Mouse (Mus musculus) ES-Bruce4 (cell line): Measurements from ENCODE around the gene Crebrf. TPM values are rescaled to one million over a fixed set of nuclear protein-coding genes. Genes with fewer than 3 reads are reported as not detected.
A peak's percentile ranks its signal among the peaks of the same experiment; 100 is the strongest.

Experiments
- H3K27ac ChIP-seq: 2 replicates; pipeline ENCODE4 v1.5.1; 2012; ENCODE audit warnings: low read length, inconsistent platforms; ENCODE audit not compliant: insufficient read depth
- H3K27me3 ChIP-seq: 2 replicates; pipeline ENCODE4 v1.6.1; 2012; ENCODE audit warnings: mild to moderate bottlenecking, low read length, inconsistent platforms; ENCODE audit not compliant: control insufficient read depth, poor library complexity, insufficient read depth, severe bottlenecking
- H3K36me3 ChIP-seq: 2 replicates; pipeline ENCODE4 v1.6.1; 2012; ENCODE audit warnings: inconsistent platforms, mild to moderate bottlenecking, low read length, moderate library complexity; ENCODE audit not compliant: control insufficient read depth, poor library complexity, insufficient read depth, severe bottlenecking
- H3K4me1 ChIP-seq: one replicate; pipeline ENCODE4 v1.8.1; 2011; ENCODE audit warnings: low read length; ENCODE audit not compliant: control insufficient read depth, insufficient read depth
- H3K4me3 ChIP-seq: 2 replicates; pipeline ENCODE4 v1.5.1; 2011; ENCODE audit warnings: low read depth, mild to moderate bottlenecking, low read length
- H3K9ac ChIP-seq: 2 replicates; pipeline ENCODE4 v1.6.1; 2012; ENCODE audit warnings: low read depth, mild to moderate bottlenecking, inconsistent platforms; ENCODE audit not compliant: poor library complexity, severe bottlenecking
- H3K9me3 ChIP-seq: replicated peaks from 2 replicates; pipeline ENCODE4 v1.6.1; 2012; ENCODE audit warnings: mild to moderate bottlenecking, low read length, inconsistent platforms; ENCODE audit not compliant: control insufficient read depth, poor library complexity, insufficient read depth, severe bottlenecking
- CTCF ChIP-seq: IDR thresholded peaks from one replicate; pipeline ENCODE4 v1.8.1; 2011; ENCODE audit warnings: low read depth, low read length
- EP300 ChIP-seq: IDR thresholded peaks from 2 replicates; pipeline ENCODE4 v1.6.1; 2011; ENCODE audit warnings: low read depth, low read length; ENCODE audit not compliant: insufficient read depth
- POLR2A ChIP-seq: IDR thresholded peaks from one replicate; pipeline ENCODE4 v1.8.1; 2011; ENCODE audit warnings: low read length; ENCODE audit not compliant: insufficient read depth
- polyA plus RNA-seq: library from polyadenylated mRNA; stranded (reverse); fragments of >200 nt; gene quantifications from 2 replicates; pipeline ENCODE4 v1.2.4, GENCODE M21; 2011; ENCODE audit warnings: low read depth; ENCODE audit not compliant: missing spikeins, insufficient read depth, insufficient read length

The Crebrf gene
- polyA plus RNA-seq, 1 experiment: 18.6 TPM

- no peak overlapping the region for H3K9ac ChIP-seq
- no peak overlapping the region for H3K4me3 ChIP-seq
- H3K27me3 ChIP-seq: no peaks in the 10 kb centered on the region
- no peaks in the 10 kb centered on the region for H3K36me3 ChIP-seq
- H3K4me1 ChIP-seq: no peaks in the 10 kb centered on the region
- TF ChIP-seq EP300 (no peak), CTCF (no peak), POLR2A (no peak)
- H3K27ac ChIP-seq: no peak overlapping the region
- no peaks in the 10 kb centered on the region for H3K9me3 ChIP-seq
Measured at GRCm38 (mm10) chr17:26677711-26678637, 37.5 kb upstream of the Crebrf start.

- no peak for TF ChIP-seq EP300
- TF ChIP-seq CTCF: peak; percentile 11
- no peak for TF ChIP-seq POLR2A
- no peak overlapping the region for H3K27ac ChIP-seq
- H3K9me3 ChIP-seq: no peaks in the 10 kb centered on the region
- no peaks in the 10 kb centered on the region for H3K27me3 ChIP-seq
- H3K9ac ChIP-seq: no peak overlapping the region
- no peak overlapping the region for H3K4me3 ChIP-seq
- no peaks in the 10 kb centered on the region for H3K4me1 ChIP-seq
- H3K36me3 ChIP-seq: no peaks in the 10 kb centered on the region; the same call in 1 of the 2 replicates
Measured at GRCm38 (mm10) chr17:26681276-26681675, 34.2 kb upstream of the Crebrf start.

GRCm38 (mm10) chr17:26686334-26687000 lies 29.0 kb upstream of the Crebrf start:
- Histone ChIP-seq H3K27me3 (no peaks in the 10 kb centered on the region), H3K9ac (no peak overlapping the region), H3K4me1 (no peaks in the 10 kb centered on the region), H3K27ac (no peak overlapping the region), H3K36me3 (no peaks in the 10 kb centered on the region; the same call in 1 of the 2 replicates), H3K9me3 (no peaks in the 10 kb centered on the region), H3K4me3 (no peak overlapping the region)
- no peak for TF ChIP-seq POLR2A
- no peak for TF ChIP-seq CTCF
- no peak for TF ChIP-seq EP300

- H3K9ac ChIP-seq: no peak overlapping the region
- H3K36me3 ChIP-seq: no peaks in the 10 kb centered on the region; the same call in 1 of the 2 replicates
- H3K27me3 ChIP-seq: no peaks in the 10 kb centered on the region
- H3K4me3 ChIP-seq: no peak overlapping the region
- no peaks in the 10 kb centered on the region for H3K9me3 ChIP-seq
- H3K4me1 ChIP-seq: no peaks in the 10 kb centered on the region
- TF ChIP-seq EP300 (no peak), POLR2A (no peak), CTCF (no peak)
- H3K27ac ChIP-seq: no peak overlapping the region
Measured at GRCm38 (mm10) chr17:26688795-26689735, 26.4 kb upstream of the Crebrf start.

GRCm38 (mm10) chr17:26689810-26690209 lies 25.6 kb upstream of the Crebrf start:
- no peak overlapping the region for H3K4me3 ChIP-seq
- H3K27me3 ChIP-seq: no peaks in the 10 kb centered on the region
- no peaks in the 10 kb centered on the region for H3K36me3 ChIP-seq
- no peaks in the 10 kb centered on the region for H3K9me3 ChIP-seq
- no peak overlapping the region for H3K27ac ChIP-seq
- H3K9ac ChIP-seq: no peak overlapping the region
- no peaks in the 10 kb centered on the region for H3K4me1 ChIP-seq
- no peak for TF ChIP-seq EP300
- TF ChIP-seq POLR2A: no peak
- no peak for TF ChIP-seq CTCF
